Mouse (Mus musculus) forebrain, embryonic 15.5 days (tissue): ENCODE data around the gene Gm17728. TPM values are rescaled to one million over a fixed set of nuclear protein-coding genes. Genes with fewer than 3 reads are reported as not detected.
A peak's percentile ranks its signal among the peaks of the same experiment; 100 is the strongest.
"Not testable (repeated sequence)": the region's sequence is repeated elsewhere in the genome, so short reads cannot be mapped to it uniquely, and the experiment has no call there.

Experiments used
- ATAC-seq: fragments of 200-750 bp; cut with Nextera tagmentation; replicated peaks from 2 replicates; pipeline ENCODE4 v1.8.0; 2017; ENCODE audit warnings: mild to moderate bottlenecking, moderate TSS enrichment, moderate library complexity
- H3K27ac ChIP-seq: fragments of 300-500 bp; sonication (generic); replicated peaks from 2 replicates; pipeline ENCODE4 v1.5.1; 2015; ENCODE audit warnings: mild to moderate bottlenecking, inconsistent platforms
- H3K27me3 ChIP-seq: fragments of 300-500 bp; sonication (generic); 2 replicates; pipeline ENCODE4 v1.6.1; 2015; ENCODE audit warnings: inconsistent platforms
- H3K36me3 ChIP-seq: fragments of 300-500 bp; sonication (generic); 2 replicates; pipeline ENCODE4 v1.6.1; 2015; ENCODE audit warnings: mild to moderate bottlenecking, inconsistent platforms
- H3K4me1 ChIP-seq: fragments of 300-500 bp; sonication (generic); 2 replicates; pipeline ENCODE4 v1.6.1; 2015; ENCODE audit warnings: inconsistent platforms
- H3K4me2 ChIP-seq: fragments of 300-500 bp; sonication (generic); replicated peaks from 2 replicates; pipeline ENCODE4 v1.6.1; 2015; ENCODE audit warnings: mild to moderate bottlenecking, inconsistent platforms
- H3K4me3 ChIP-seq: fragments of 300-500 bp; sonication (generic); 2 replicates; pipeline ENCODE4 v1.5.1; 2015; ENCODE audit warnings: mild to moderate bottlenecking, inconsistent platforms
- H3K9ac ChIP-seq: fragments of 300-500 bp; sonication (generic); replicated peaks from 2 replicates; pipeline ENCODE4 v1.6.1; 2015; ENCODE audit warnings: mild to moderate bottlenecking, inconsistent platforms
- H3K9me3 ChIP-seq: fragments of 300-500 bp; sonication (generic); 2 replicates; pipeline ENCODE4 v1.6.1; 2016; ENCODE audit warnings: inconsistent platforms
- WGBS: fragments of 180-500 bp; shearing (Covaris S2); methylation state at CpG from one replicate; pipeline ENCODE4 v1.1.7; 2015; ENCODE audit warnings: mixed read lengths; 5-methylcytosine and 5-hydroxymethylcytosine counted together
- polyA plus RNA-seq: library from polyadenylated mRNA; unstranded; fragments of >200 nt; fragmentation: Nextera tagmentation; extraction: Ambion mirVana; gene quantifications from 2 replicates; pipeline ENCODE4 v1.2.1, GENCODE M21; 2015

The Gm17728 gene
- polyA plus RNA-seq, result not detected in 2 replicates

GRCm38 (mm10) chr17:9421760-9422159, at the start of gene Gm17728:
TSS of gene Gm17728 (plus strand) at chr17:9422060.
- H3K36me3 ChIP-seq, ATAC-seq, H3K9ac ChIP-seq, H3K9me3 ChIP-seq, H3K27ac ChIP-seq, H3K27me3 ChIP-seq, H3K4me1 ChIP-seq, H3K4me3 ChIP-seq, H3K4me2 ChIP-seq: not testable (repeated sequence)
- 94% methylated on average over 8 of the region's 8 CpGs for WGBS

GRCm38 (mm10) chr17:9397493-9397892, 24.4 kb upstream of the Gm17728 start:
- Histone ChIP-seq H3K9me3 (0 out of 2 replicates have a peak, but pooled peaks cover 6% of the 10 kb centered on the region), H3K4me1 (peaks cover 3% of the 10 kb centered on the region; the same call in 1 of the 2 replicates), H3K4me3 (no peak overlapping the region), H3K9ac (no peak overlapping the region), H3K36me3 (no peaks in the 10 kb centered on the region), H3K4me2 (no peak overlapping the region), H3K27me3 (no peaks in the 10 kb centered on the region; the same call in 1 of the 2 replicates), H3K27ac (no peak overlapping the region)
- 89% methylated on average over 7 of the region's 7 CpGs for WGBS
- no peak for ATAC-seq

GRCm38 (mm10) chr17:9398551-9398950, 23.3 kb upstream of the Gm17728 start:
- ATAC-seq, result no peak
- no peaks in the 10 kb centered on the region for H3K36me3 ChIP-seq
- peaks cover 3% of the 10 kb centered on the region; the same call in 1 of the 2 replicates for H3K4me1 ChIP-seq
- H3K9ac ChIP-seq, result no peak overlapping the region
- 5% methylated on average over 4 of the region's 4 CpGs for WGBS
- no peaks in the 10 kb centered on the region; the same call in 1 of the 2 replicates for H3K27me3 ChIP-seq
- no peak overlapping the region for H3K27ac ChIP-seq
- no peak overlapping the region for H3K4me3 ChIP-seq
- no peak overlapping the region for H3K4me2 ChIP-seq
- H3K9me3 ChIP-seq, result 0 out of 2 replicates have a peak, but pooled peaks cover 6% of the 10 kb centered on the region

- 87% methylated on average over 3 of the region's 3 CpGs for WGBS
- Histone ChIP-seq H3K36me3 (no peaks in the 10 kb centered on the region), H3K4me1 (peaks cover 3% of the 10 kb centered on the region; the same call in 1 of the 2 replicates), H3K27ac (no peak overlapping the region), H3K4me3 (no peak overlapping the region), H3K4me2 (no peak overlapping the region), H3K9me3 (no peaks in the 10 kb centered on the region), H3K27me3 (no peaks in the 10 kb centered on the region; the same call in 1 of the 2 replicates), H3K9ac (no peak overlapping the region)
- no peak for ATAC-seq
Observed at GRCm38 (mm10) chr17:9403991-9404390, 17.9 kb upstream of the Gm17728 start.

- H3K9ac ChIP-seq, result no peak overlapping the region
- 49% methylated on average over 6 of the region's 6 CpGs for WGBS
- no peak overlapping the region for H3K4me3 ChIP-seq
- no peaks in the 10 kb centered on the region for H3K9me3 ChIP-seq
- no peaks in the 10 kb centered on the region for H3K36me3 ChIP-seq
- no peak for ATAC-seq
- peaks cover 5% of the 10 kb centered on the region; the same call in 1 of the 2 replicates for H3K4me1 ChIP-seq
- H3K27me3 ChIP-seq, result no peaks in the 10 kb centered on the region
- H3K4me2 ChIP-seq, result no peak overlapping the region
- no peak overlapping the region for H3K27ac ChIP-seq
Observed at GRCm38 (mm10) chr17:9407640-9408039, 14.2 kb upstream of the Gm17728 start.

- ATAC-seq, result no peak
- H3K4me1 ChIP-seq, result no peaks in the 10 kb centered on the region
- WGBS, result 89% methylated on average over 2 of the region's 2 CpGs
- H3K27me3 ChIP-seq, result no peaks in the 10 kb centered on the region
- no peaks in the 10 kb centered on the region for H3K36me3 ChIP-seq
- no peak overlapping the region for H3K27ac ChIP-seq
- H3K9ac ChIP-seq, result no peak overlapping the region
- H3K4me3 ChIP-seq, result no peak overlapping the region
- no peaks in the 10 kb centered on the region for H3K9me3 ChIP-seq
- no peak overlapping the region for H3K4me2 ChIP-seq
Observed at GRCm38 (mm10) chr17:9419016-9419415, 2.8 kb upstream of the Gm17728 start.

GRCm38 (mm10) chr17:9428374-9428994, 6.6 kb downstream of the Gm17728 start:
- Histone ChIP-seq H3K9me3 (no peaks in the 10 kb centered on the region), H3K36me3 (no peaks in the 10 kb centered on the region), H3K4me2 (no peak overlapping the region), H3K27me3 (no peaks in the 10 kb centered on the region), H3K4me3 (no peak overlapping the region), H3K4me1 (peaks cover 12% of the 10 kb centered on the region), H3K27ac (peak overlapping the region; percentile 57), H3K9ac (0 out of 2 replicates have a peak overlapping the region, but pooled peaks have one; percentile 16)
- WGBS, result 29% methylated on average over 7 of the region's 7 CpGs
- no peak for ATAC-seq

GRCm38 (mm10) chr17:9439997-9440655, 18.3 kb downstream of the Gm17728 start:
- no peaks in the 10 kb centered on the region for H3K27me3 ChIP-seq
- H3K9me3 ChIP-seq, result no peaks in the 10 kb centered on the region
- no peak overlapping the region for H3K4me3 ChIP-seq
- H3K9ac ChIP-seq, result no peak overlapping the region
- 26% methylated on average over 4 of the region's 4 CpGs for WGBS
- H3K4me2 ChIP-seq, result no peak overlapping the region
- ATAC-seq, result peak; percentile 78; the same call in 1 of the 2 replicates
- 0 out of 2 replicates have a peak overlapping the region, but pooled peaks have one; percentile 29 for H3K27ac ChIP-seq
- H3K4me1 ChIP-seq, result peaks cover 8% of the 10 kb centered on the region
- no peaks in the 10 kb centered on the region for H3K36me3 ChIP-seq

GRCm38 (mm10) chr17:9456406-9456805, 34.5 kb downstream of the Gm17728 start:
- Histone ChIP-seq H3K9ac (no peak overlapping the region), H3K27ac (no peak overlapping the region), H3K36me3 (no peaks in the 10 kb centered on the region), H3K4me3 (no peak overlapping the region), H3K27me3 (no peaks in the 10 kb centered on the region), H3K9me3 (no peaks in the 10 kb centered on the region), H3K4me2 (no peak overlapping the region), H3K4me1 (no peaks in the 10 kb centered on the region)
- no peak for ATAC-seq
- WGBS, result 91% methylated on average over 5 of the region's 5 CpGs

- Histone ChIP-seq H3K27ac (no peak overlapping the region), H3K4me1 (no peaks in the 10 kb centered on the region), H3K9ac (no peak overlapping the region), H3K36me3 (no peaks in the 10 kb centered on the region), H3K9me3 (no peaks in the 10 kb centered on the region), H3K27me3 (no peaks in the 10 kb centered on the region), H3K4me3 (no peak overlapping the region), H3K4me2 (no peak overlapping the region)
- WGBS, result 59% methylated on average over 2 of the region's 2 CpGs
- no peak for ATAC-seq
Observed at GRCm38 (mm10) chr17:9460904-9461303, 39.0 kb downstream of the Gm17728 start.
